Mouse (Mus musculus): ENCODE data around the gene Sp1.

DNA sequence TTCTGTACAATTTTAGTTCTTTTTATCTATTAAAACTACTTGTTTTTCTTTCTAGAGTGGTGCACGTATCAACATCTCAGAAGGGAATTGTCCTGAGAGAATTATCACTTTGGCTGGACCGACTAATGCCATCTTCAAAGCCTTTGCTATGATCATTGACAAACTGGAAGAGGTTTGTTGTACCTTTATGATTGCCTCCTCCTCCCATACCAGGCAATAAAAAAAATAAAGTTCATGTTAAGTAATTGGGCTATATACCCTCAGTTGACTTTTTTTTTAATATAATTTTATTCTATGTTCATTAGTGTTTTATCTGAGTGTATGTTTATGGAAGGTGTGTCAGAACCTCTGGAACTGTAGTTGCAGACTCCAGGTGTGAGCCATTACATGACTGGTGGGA, 68.6 kb downstream of the Sp1 start:
- TF ChIP-seq POLR2A (IDR thresholded peaks at IDR 0.05; ENCODE audit: low read depth, low read length) (no peak), CTCF (IDR thresholded peaks at IDR 0.05; ENCODE audit: borderline replicate concordance, insufficient read depth, low read length) (no peak)
